Mouse (Mus musculus) megakaryocyte-erythroid progenitor cell, adult 5-6 weeks (primary cell): ENCODE results near the gene Prim1. TPM values are rescaled to one million over a fixed set of nuclear protein-coding genes. Genes with fewer than 3 reads are reported as not detected.

Source experiments
- ATAC-seq: replicated peaks from 2 replicates; pipeline ENCODE4 v1.8.0; 2016; ENCODE audit warnings: mild to moderate bottlenecking, inconsistent platforms; ENCODE audit not compliant: severe bottlenecking, poor library complexity, low FRiP score, low TSS enrichment
- total RNA-seq, 2 experiments: library from RNA; stranded (forward) in 1 of 2; stranded (reverse) in 1 of 2; fragments of 200-1000, 215-1000 nt in 1 of 2; fragments of >200 nt in 1 of 2; fragmentation: Nextera tagmentation in 1 of 2; gene quantifications; 2 replicates each; pipeline ENCODE4 v1.2.3; 2014 to 2017

Prim1 gene
- 99.7 and 123 TPM in 2 replicates for total RNA-seq (2014; fragmentation: Nextera tagmentation)
- 134 and 143 TPM in 2 replicates for total RNA-seq (2017)

GRCm38 (mm10) chr10:128015068-128015934, at the start of gene Prim1:
Prim1 (plus strand) TSS chr10:128015168.
- peak; percentile 98 for ATAC-seq

- no peak for ATAC-seq
Measured at GRCm38 (mm10) chr10:127966506-127966905, 48.5 kb upstream of the Prim1 start.

- ATAC-seq = peak; percentile 63
Measured at GRCm38 (mm10) chr10:127969820-127970219, 45.1 kb upstream of the Prim1 start.

GRCm38 (mm10) chr10:127970359-127970831, 44.6 kb upstream of the Prim1 start:
- ATAC-seq = no peak

- ATAC-seq = no peak
Measured at GRCm38 (mm10) chr10:127971135-127971534, 43.8 kb upstream of the Prim1 start.

- ATAC-seq = no peak
Measured at GRCm38 (mm10) chr10:127974062-127974461, 40.9 kb upstream of the Prim1 start.

- ATAC-seq = no peak
Measured at GRCm38 (mm10) chr10:127975503-127975902, 39.5 kb upstream of the Prim1 start.

GRCm38 (mm10) chr10:127984650-127985049, 30.3 kb upstream of the Prim1 start:
- no peak for ATAC-seq

- ATAC-seq = no peak
Measured at GRCm38 (mm10) chr10:127985601-127986000, 29.4 kb upstream of the Prim1 start.

- no peak for ATAC-seq
Measured at GRCm38 (mm10) chr10:127996690-127997089, 18.3 kb upstream of the Prim1 start.

GRCm38 (mm10) chr10:127998260-127998659, 16.7 kb upstream of the Prim1 start:
- ATAC-seq = no peak

GRCm38 (mm10) chr10:128003281-128003801, 11.6 kb upstream of the Prim1 start:
- ATAC-seq = no peak

GRCm38 (mm10) chr10:128004918-128005317, 10.1 kb upstream of the Prim1 start:
- no peak for ATAC-seq

GRCm38 (mm10) chr10:128005479-128005878, 9.5 kb upstream of the Prim1 start:
- ATAC-seq = no peak

- ATAC-seq = no peak
Measured at GRCm38 (mm10) chr10:128007446-128007845, 7.5 kb upstream of the Prim1 start, which contains the start of gene Hsd17b6. Hsd17b6 (minus strand) TSS chr10:128007611.

- ATAC-seq = peak; percentile 79
Measured at GRCm38 (mm10) chr10:128008207-128008889, 6.6 kb upstream of the Prim1 start.

- ATAC-seq = no peak
Measured at GRCm38 (mm10) chr10:128009735-128010134, 5.2 kb upstream of the Prim1 start.

- no peak for ATAC-seq
Measured at GRCm38 (mm10) chr10:128022196-128022595, 7.2 kb downstream of the Prim1 start.

GRCm38 (mm10) chr10:128023496-128023895, 8.5 kb downstream of the Prim1 start:
- ATAC-seq = no peak

GRCm38 (mm10) chr10:128029931-128030330, 15.0 kb downstream of the Prim1 start:
- no peak for ATAC-seq
